Mouse (Mus musculus) common myeloid progenitor, adult 5-6 weeks (primary cell): Measurements from ENCODE around the gene Med25. TPM values are rescaled to one million over a fixed set of nuclear protein-coding genes. Genes with fewer than 3 reads are reported as not detected.

ENCODE experiments used
- ATAC-seq: replicated peaks from 2 replicates; pipeline ENCODE4 v1.8.0; 2016; ENCODE audit warnings: low read depth, mild to moderate bottlenecking, moderate TSS enrichment, inconsistent platforms; ENCODE audit not compliant: poor library complexity, severe bottlenecking
- total RNA-seq: library from RNA; stranded (forward); fragments of 200-1000, 187-1606 nt; gene quantifications from 2 replicates; pipeline ENCODE4 v1.2.3, GENCODE M21; 2017

Gene Med25
- total RNA-seq, 1 experiment from 2014 or later: 12.3 TPM

GRCm38 (mm10) chr7:44866276-44867009, 26.1 kb downstream of the Med25 start:
- peak; percentile 10; the same call in 1 of the 2 replicates for ATAC-seq

DNA sequence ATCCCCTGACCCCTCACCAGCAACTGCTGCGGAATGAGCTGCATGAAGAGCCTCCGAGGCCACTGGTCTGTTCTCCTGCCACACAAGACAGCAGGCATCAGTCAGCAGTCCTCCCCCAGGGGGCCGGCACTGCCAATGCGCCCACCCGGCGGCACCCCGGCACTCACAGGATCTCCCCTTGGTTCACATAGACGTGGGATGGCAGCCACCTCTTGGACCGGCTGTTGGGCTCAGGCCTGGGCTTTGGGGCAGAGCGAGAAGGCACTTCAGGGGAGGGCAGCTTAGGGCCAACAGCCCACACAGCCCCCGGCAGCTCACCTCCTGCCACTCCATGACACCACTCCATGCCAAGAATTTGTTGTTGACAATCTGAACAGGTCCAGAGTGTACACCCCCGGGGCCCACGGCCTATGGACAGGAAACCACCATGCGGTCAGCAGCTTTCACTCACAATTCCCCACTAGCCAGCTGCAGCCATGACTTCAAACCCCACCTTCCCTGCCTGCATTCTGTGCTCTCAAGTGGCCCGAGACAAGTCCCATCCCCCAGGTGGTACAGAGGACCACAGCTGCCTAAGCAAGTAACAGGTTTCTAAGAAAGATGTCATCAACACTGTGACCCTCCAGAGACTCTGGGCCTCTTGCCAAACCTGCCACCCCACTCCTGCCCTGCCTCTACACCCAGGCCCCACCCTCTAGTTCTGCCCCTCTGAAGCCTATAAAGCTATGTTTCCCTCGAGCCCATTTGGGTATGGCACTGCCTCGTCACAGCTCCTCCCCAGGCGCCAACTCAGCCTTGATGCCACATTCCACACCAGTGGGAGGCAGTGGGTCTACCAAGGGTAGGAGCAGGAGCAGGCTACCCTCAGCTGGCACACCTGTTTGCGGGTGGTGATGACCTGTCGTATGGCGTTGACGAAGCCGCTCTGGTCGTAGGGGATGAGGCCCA, 27.6 kb downstream of the Med25 start:
- no peak for ATAC-seq

DNA sequence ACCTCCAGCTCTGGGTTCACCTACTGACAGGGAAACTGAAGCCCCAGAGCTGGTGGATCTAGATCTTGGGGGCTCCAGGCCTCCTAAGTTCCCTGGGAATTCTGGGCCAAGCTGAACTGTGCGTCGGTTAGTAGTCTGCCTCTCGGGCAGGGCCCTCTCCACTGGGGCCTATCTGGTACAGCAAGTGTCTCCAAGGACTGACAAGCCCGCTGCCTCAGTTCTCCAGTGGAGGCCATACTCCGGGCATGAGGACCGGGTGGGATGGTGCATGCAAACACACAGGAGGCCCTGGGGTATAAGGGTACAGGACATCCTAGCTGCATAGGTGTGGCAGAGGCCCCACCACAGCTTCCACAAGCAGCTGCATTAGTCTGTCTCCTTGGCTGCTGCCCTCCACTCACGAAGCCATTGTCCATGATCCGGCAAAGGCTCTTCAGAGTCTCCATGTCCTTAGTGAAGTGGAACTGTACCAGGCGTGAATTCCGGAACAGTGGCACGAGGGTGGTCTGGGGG, 28.5 kb downstream of the Med25 start:
- ATAC-seq: no peak

GRCm38 (mm10) chr7:44863210-44863609, 29.3 kb downstream of the Med25 start:
- ATAC-seq: no peak

DNA sequence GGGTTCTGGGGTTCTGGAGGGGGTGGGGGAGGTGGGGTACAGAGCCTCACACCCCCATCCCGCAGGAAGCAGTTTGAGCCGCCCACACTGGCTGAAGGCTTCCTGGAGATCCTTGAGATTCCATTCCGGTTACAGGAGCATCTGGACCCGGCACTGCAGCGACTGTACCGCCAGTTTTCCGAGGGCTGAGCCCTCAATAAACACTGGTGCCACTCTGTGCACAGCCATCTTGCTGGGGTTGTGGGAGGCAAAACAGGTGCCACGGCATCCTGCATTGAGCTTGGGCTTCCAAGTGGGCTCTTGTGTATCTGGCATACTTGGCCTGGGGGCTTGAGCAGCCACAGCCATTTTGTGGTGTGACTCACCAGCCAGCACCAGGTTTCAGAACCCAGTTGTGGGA, 30.1 kb downstream of the Med25 start:
- ATAC-seq: no peak

DNA sequence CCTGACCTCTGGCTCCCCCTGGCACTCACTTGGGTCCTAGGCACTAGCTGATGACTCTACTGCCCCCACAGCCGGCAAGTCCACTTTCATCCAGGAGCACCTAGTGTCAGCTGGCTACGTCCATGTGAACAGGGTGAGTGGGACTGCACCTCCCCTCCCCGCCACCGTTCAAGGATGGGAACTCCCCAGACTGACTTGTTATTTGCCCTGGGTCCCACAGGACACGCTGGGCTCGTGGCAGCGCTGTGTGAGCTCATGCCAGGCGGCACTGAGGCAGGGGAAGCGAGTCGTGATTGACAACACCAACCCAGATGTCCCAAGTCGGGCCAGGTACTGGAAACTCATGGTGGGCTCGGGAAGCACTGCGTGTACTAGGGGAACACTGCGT, 31.1 kb downstream of the Med25 start:
- no peak for ATAC-seq

GRCm38 (mm10) chr7:44860576-44861428, 31.7 kb downstream of the Med25 start:
- peak; percentile 34; the same call in 1 of the 2 replicates for ATAC-seq

DNA sequence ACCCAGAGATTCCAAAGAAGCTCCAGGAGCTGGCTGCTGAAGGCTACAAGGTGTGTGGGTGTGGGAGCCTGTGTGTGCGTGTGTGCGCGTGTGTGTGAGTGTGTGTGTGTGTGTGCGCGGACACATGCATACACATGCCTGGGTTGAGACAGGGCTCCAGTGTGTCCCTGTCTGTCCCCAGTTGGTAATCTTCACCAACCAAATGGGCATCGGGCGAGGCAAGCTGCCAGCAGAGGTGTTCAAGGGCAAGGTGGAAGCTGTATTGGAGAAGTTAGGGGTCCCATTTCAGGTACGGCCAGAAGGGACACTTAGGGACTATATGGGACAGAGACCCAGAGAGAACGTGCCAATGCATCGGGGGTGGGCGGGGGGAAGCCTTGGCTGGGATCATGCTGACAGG, 32.6 kb downstream of the Med25 start:
- ATAC-seq: no peak

- ATAC-seq: 0 out of 2 replicates have a peak, but pooled peaks have one; percentile 21
Measured at GRCm38 (mm10) chr7:44857905-44858304, 34.6 kb downstream of the Med25 start.

GRCm38 (mm10) chr7:44857042-44857552, 35.4 kb downstream of the Med25 start, which contains the start of gene Pnkp:
TSS of gene Pnkp (plus strand) at chr7:44857139.
- ATAC-seq: peak; percentile 55

DNA sequence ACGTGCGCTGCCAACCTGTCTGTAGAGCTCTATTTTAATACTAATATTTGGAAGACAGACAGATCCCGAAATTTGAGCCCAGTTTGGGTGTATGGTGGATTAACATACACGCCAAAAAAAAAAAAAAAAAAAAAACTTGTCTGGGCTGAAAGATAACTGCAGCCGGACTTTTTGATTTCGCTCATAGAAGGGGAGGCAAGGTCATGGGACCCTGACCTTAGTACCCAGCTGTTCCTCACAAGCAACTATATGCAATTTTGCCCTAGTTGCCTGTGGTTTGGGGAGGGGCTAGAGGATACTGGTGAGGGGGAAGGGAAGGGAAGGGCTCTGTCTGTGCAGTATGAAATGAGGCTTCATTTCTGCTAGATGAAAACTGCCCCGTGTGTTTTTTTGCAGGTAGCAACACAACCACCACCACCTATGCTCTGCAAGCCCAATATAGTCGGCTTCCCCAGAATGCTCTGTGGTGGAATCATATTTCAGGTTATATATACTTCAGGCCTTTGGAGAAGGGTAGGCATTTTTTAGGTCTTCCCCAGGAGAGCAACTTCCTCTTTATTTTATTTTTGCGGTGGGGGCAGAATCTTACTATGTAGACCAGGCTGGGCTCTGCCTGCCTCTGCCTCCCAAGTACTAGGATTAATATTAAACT, 36.1 kb downstream of the Med25 start:
- peak; percentile 15; the same call in 1 of the 2 replicates for ATAC-seq

DNA sequence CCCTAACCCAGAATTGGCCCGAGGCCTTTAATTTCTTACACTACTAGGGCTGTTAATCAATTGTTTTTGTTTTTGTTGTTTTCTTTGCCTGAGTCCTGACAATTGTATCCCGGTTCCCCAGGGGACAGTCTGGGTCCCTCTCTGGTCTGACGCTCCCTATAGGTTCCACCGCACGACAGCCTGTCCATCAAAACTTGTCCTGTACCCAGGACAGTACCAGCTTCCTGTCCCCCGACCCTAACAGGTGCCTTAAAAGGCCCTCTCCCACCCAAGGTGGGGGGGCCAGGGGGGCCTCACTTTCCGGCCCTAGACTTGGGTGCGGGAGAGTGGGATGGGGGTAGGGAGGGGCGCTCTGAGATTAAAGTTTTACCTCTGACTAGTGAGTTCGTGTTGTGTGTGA, 37.5 kb downstream of the Med25 start:
- ATAC-seq: no peak

- peak; percentile 42 for ATAC-seq
Measured at GRCm38 (mm10) chr7:44854356-44855031, 38.0 kb downstream of the Med25 start.

GRCm38 (mm10) chr7:44853596-44854355, 38.7 kb downstream of the Med25 start:
- no peak for ATAC-seq

DNA sequence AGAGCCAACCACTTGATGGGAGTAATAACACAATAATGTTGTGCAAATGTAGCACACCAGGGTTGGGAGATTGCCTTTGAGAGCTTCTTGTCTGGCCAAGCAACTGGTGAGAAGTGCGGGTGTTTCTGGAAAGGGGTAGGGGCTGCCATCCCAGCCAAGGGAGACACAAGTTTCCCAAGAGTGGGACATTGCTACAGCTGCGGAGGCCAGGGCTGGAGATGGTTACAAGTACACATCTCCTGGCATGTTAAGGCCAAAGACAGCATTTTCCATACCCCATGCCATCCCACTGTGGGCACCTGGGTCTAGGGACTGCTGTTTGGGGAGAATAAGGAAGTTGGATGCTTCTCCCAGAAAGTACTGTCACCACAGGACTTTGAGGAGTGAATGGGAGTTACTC, 39.4 kb downstream of the Med25 start:
- no peak for ATAC-seq

DNA sequence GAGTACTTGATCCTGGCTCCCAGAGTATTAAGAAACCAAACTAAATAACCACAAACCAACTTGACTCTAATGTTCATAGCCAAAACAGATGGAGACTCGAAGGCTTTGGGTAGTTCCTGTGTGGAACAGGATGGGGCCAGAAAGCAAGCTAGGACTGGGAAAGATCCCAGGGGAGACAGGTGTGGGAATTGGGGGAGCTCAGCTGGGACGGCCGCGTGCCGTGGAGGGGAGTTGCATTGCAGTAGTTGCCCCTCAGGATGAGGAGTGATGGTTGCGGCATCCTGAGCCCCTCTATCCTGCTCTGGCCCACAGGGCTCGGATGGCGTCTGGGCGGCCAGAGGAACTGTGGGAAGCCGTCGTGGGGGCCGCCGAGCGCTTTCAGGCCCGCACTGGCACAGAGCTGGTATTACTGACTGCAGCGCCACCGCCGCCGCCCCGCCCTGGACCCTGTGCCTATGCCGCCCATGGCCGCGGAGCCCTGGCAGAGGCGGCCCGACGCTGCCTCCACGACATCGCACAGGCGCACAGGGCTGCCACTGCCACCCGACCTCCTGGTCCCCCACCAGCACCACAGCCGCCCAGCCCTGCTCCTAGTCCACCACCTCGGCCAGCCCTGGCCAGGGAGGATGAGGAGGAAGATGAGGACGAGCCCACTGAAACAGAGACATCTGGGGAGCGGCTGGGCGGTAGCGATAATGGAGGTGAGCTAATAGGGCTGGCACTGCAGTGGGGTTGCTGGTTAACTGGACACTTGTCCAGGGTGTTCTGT, 40.1 kb downstream of the Med25 start:
- no peak for ATAC-seq

- no peak for ATAC-seq
Measured at GRCm38 (mm10) chr7:44851625-44852234, 40.8 kb downstream of the Med25 start.
